Mouse (Mus musculus) small intestine, adult 10 weeks (tissue): Measurements from ENCODE around the gene Srgap2. TPM values are rescaled to one million over a fixed set of nuclear protein-coding genes. Genes with fewer than 3 reads are reported as not detected.

ENCODE experiments used
- polyA plus RNA-seq: library from polyadenylated mRNA; stranded (reverse); fragments of 350-450 nt; fragmentation: Illumina TruSeq; extraction: RNeasy Lipid Tissue Mini Kit (QIAGEN cat#74804); gene quantifications from one replicate; pipeline ENCODE4 v1.2.3, GENCODE M21; 2014; ENCODE audit warnings: low replicate concordance

Gene Srgap2
- 4.3 TPM for polyA plus RNA-seq

DNA sequence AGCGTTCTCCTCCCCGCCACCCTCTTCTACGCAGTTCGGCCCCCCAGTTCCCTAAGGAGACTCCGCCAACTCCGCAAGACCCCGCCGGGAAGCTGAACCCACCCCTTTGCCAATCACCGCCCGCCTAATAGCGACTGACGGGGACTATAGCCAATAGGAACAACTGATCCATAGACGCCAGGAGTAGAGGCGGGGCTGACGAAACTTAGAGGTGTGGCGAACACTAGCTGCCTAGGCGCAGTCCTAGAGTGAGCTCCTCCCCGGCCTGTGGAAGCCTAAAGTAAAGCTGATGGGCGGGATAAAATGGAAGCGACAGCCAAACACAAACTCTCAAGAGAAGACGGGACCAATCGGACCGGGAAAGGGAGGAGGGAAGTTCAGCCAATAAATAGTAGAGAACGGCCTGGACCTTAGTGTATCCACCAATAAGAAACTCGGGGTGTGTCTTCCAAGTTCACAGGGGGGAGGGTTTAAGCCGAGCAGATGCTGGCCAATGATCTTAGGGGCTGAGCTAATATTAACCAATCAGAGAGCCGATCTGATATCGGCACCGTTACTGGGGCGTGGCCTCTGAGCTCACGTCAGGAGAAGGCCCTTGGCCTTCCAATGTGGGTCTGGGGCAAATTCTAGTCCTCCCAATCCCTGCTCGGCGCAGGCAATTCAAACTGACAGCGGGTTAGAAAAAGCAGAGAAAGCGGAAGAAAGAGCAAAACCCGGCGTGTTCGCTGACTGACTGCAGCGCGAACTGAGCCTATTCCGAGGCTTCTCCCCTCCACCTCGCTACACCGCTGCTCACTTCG, at the start of gene Srgap2, which contains the start of gene Fam72a:
Gene Srgap2 (minus strand): TSS at position 72 of the 800 bp plus-strand sequence.
Gene Fam72a (plus strand): TSS at position 623 of the 800 bp plus-strand sequence.

DNA sequence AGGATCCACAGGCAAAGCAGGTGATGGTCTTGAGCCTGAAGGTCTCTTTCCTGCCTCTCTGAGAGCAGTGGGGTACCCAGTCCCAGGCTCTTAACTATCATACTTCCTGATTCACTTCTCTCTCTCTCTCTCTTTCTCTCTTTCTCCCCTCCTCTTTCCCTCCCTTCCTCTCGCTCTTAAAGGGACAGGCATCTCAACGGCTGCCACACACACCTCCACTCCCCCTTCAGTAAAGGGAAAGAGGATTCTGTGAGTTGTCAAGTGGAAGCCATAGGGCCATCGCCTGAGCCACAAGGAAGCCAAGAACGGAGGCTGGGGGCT, 247.7 kb downstream of the Srgap2 start, which contains the start of gene Ikbke:
Gene Ikbke (minus strand): TSS at position 151 of the 321 bp plus-strand sequence.

DNA sequence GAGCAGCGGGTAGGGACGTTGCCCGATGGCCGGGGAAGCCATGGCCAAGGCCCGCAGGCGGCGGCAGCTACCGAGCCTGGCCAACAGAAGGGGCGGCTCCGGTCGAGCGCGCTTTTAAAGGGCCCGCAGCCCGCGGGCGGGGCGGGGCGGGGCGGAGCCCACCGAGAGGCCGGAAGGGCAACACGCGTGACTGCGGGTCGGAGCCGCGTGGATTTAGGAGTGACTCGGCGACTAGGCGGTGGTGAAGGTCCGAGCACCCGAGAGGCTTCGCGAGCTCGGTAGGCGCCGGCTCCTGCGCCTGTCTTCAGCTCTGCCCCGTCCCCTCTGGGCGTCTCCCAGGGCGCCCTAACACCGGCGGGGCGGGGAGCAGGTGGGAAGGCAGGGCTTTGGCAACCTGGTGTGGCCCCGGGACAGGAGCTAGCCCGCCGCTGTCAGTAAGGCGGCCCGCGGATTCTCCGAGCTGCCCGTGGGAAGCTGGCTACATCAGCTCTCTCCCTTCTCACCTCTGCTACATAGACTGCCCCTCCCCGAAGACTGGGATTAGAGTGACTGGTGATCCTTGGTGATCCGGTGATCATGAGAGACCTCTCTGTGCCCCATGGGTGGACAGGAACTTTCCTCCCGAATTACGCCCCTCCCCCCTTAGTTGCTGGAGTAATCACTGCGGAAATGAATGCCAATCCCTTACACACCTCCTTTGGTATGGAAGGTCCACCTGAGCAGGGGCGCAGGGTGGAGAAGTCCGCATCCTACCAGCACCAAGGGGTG, 281.9 kb downstream of the Srgap2 start, which contains the start of gene Rassf5:
Gene Rassf5 (minus strand): TSS at position 170 of the 768 bp plus-strand sequence.

Other genes with a start within 250 kb of the Srgap2 start
- 22.3 TPM for gene Ikbke, start 247.7 kb downstream of the Srgap2 start, polyA plus RNA-seq
- gene Fam72a, start 551 bp upstream of the Srgap2 start, polyA plus RNA-seq = 1.9 TPM
- 0.11 TPM for gene Avpr1b, start 71.9 kb upstream of the Srgap2 start, polyA plus RNA-seq
- 1.7 TPM for gene Ctse, start 111.0 kb upstream of the Srgap2 start, polyA plus RNA-seq
- 2.6 TPM for gene Rab7b, start 161.3 kb upstream of the Srgap2 start, polyA plus RNA-seq
- gene Slc26a9, start 216.7 kb upstream of the Srgap2 start, polyA plus RNA-seq = not detected